In genomic region chr11:75557142-75557541, GRCm38 (mm10) we compare ENCODE assay signal across 30 mouse cellular contexts. TPM values are rescaled to one million over a fixed set of nuclear protein-coding genes. Genes with fewer than 3 reads are reported as not detected.
DNase-seq lines count a peak whose midpoint lies in the region; ATAC-seq and TF ChIP-seq lines count a peak whose summit lies in the region.
"Had no signal": no experiment of that assay in that cellular context is flagged by ENCODE, and none has a peak within 500 bp of the region (broad histone marks: within the 10 kb centered on the region; RNA-seq: fewer than 3 reads in every experiment).

No protein-coding gene starts in this region.

- H3K9me3 ChIP-seq in heart, embryonic 10.5 days, result no peaks in the 10 kb centered on the region
- H3K9me3 ChIP-seq in heart, embryonic 11.5 days (replicated peaks; ENCODE audit: control insufficient read depth, low read length), result no peaks in the 10 kb centered on the region
- H3K9me3 ChIP-seq in kidney, postnatal 0 days (replicated peaks; ENCODE audit: low read length), result no peaks in the 10 kb centered on the region
- H3K9me3 ChIP-seq in kidney, embryonic 14.5 days (ENCODE audit: control insufficient read depth, low read length), result no peaks in the 10 kb centered on the region
- no peaks in the 10 kb centered on the region for H3K9me3 ChIP-seq in ES-Bruce4 (replicated peaks; ENCODE audit: control insufficient read depth, insufficient read depth, low read length, poor library complexity, severe bottlenecking)
- H3K9me3 ChIP-seq: embryonic facial prominence, embryonic 15.5 days; heart, embryonic 13.5 days; hindbrain, embryonic 12.5 days; neural tube, embryonic 15.5 days had no signal

- peak overlapping the region; percentile 39; the same call in 1 of the 2 replicates for H3K27ac ChIP-seq in heart, embryonic 10.5 days
- no peak overlapping the region for H3K27ac ChIP-seq in heart, embryonic 11.5 days (ENCODE audit: low read depth, low read length)
- 0 out of 2 replicates have a peak overlapping the region, but pooled peaks have one; percentile 19 for H3K27ac ChIP-seq in kidney, postnatal 0 days
- H3K27ac ChIP-seq in kidney, embryonic 14.5 days (ENCODE audit: low read depth, low read length), result no peak overlapping the region
- peak overlapping the region; percentile 23; the same call in 1 of the 2 replicates for H3K27ac ChIP-seq in ES-Bruce4 (ENCODE audit: insufficient read depth, low read length)
- H3K27ac ChIP-seq: embryonic facial prominence, embryonic 15.5 days; forebrain, embryonic 13.5 days; heart, embryonic 13.5 days; hindbrain, embryonic 12.5 days; liver, embryonic 14.5 days; macrophage; neural tube, embryonic 15.5 days had no signal

- H3K27me3 ChIP-seq in heart, embryonic 10.5 days (ENCODE audit: insufficient read depth, poor library complexity, severe bottlenecking), result peaks cover 6% of the 10 kb centered on the region; the same call in 1 of the 2 replicates
- no peaks in the 10 kb centered on the region for H3K27me3 ChIP-seq in heart, embryonic 11.5 days (ENCODE audit: control insufficient read depth, insufficient read depth, low read length)
- H3K27me3 ChIP-seq in kidney, postnatal 0 days (ENCODE audit: insufficient read depth, low read length), result no peaks in the 10 kb centered on the region
- no peaks in the 10 kb centered on the region for H3K27me3 ChIP-seq in kidney, embryonic 14.5 days (ENCODE audit: control insufficient read depth, insufficient read depth, low read length)
- no peaks in the 10 kb centered on the region for H3K27me3 ChIP-seq in ES-Bruce4 (ENCODE audit: control insufficient read depth, insufficient read depth, low read length, poor library complexity, severe bottlenecking)
- H3K27me3 ChIP-seq: embryonic facial prominence, embryonic 15.5 days; forebrain, embryonic 13.5 days; hindbrain, embryonic 12.5 days; neural tube, embryonic 15.5 days; Patski had no signal

- DNase-seq in heart, embryonic 10.5 days (ENCODE audit: low spot score), result no peak
- no peak for DNase-seq in kidney, postnatal 0 days (ENCODE audit: low spot score)
- peak; percentile 41 for DNase-seq in R1 (ENCODE audit: low read depth, low spot score)
- DNase-seq in right cerebral cortex, adult 2 months (ENCODE audit: low spot score in 2 of 2), result no peak
- DNase-seq: adrenal gland, postnatal 25 days; cerebellum, adult 11-12 months; cerebellum, postnatal 10 days; gastrocnemius, postnatal 25 days; heart, adult 18-20 months; heart, postnatal 10 days; layer of hippocampus, adult 9-11 months; liver; lung, adult 2 months; lung, postnatal 10 days; midbrain, embryonic 14.5 days; right cerebral cortex, adult 18-20 months; right cerebral cortex, postnatal 4 days had no signal

- TF ChIP-seq EP300 in ES-Bruce4 (IDR thresholded peaks at IDR 0.05; ENCODE audit: insufficient read depth, low read depth, low read length), result no peak

- no peak for ATAC-seq in heart, embryonic 11.5 days (replicated peaks; ENCODE audit: insufficient number of reproducible peaks, low FRiP score, low TSS enrichment)
- 0 out of 2 replicates have a peak, but pooled peaks have one; percentile 25 for ATAC-seq in kidney, postnatal 0 days (replicated peaks; ENCODE audit: low FRiP score, low read depth)
- ATAC-seq in kidney, embryonic 14.5 days (ENCODE audit: low FRiP score, low TSS enrichment), result no peak
- ATAC-seq: CD4-positive, CD25-positive, alpha-beta regulatory T cell, adult 4 months; forebrain, embryonic 13.5 days; intestine, embryonic 16.5 days; Patski had no signal

- H3K4me1 ChIP-seq in heart, embryonic 10.5 days, result peaks cover 23% of the 10 kb centered on the region
- peaks cover 1% of the 10 kb centered on the region for H3K4me1 ChIP-seq in heart, embryonic 11.5 days (ENCODE audit: control insufficient read depth, insufficient read depth, low read length)
- 0 out of 2 replicates have a peak, but pooled peaks cover 2% of the 10 kb centered on the region for H3K4me1 ChIP-seq in kidney, postnatal 0 days (replicated peaks; ENCODE audit: insufficient read depth, low read length)
- H3K4me1 ChIP-seq in kidney, embryonic 14.5 days (ENCODE audit: control insufficient read depth, insufficient read depth, low read length), result peaks cover 10% of the 10 kb centered on the region
- H3K4me1 ChIP-seq in ES-Bruce4 (ENCODE audit: control insufficient read depth, insufficient read depth, low read length), result peaks cover 4% of the 10 kb centered on the region

- TF ChIP-seq CTCF in kidney, postnatal 0 days (IDR thresholded peaks at IDR 0.05; ENCODE audit: low read depth), result no peak
- TF ChIP-seq CTCF in ES-Bruce4 (IDR thresholded peaks at IDR 0.05; ENCODE audit: low read depth, low read length), result no peak

- H3K4me2 ChIP-seq in heart, embryonic 11.5 days, result no peak overlapping the region
- H3K4me2 ChIP-seq in kidney, postnatal 0 days (ENCODE audit: low read length), result no peak overlapping the region
- no peak overlapping the region for H3K4me2 ChIP-seq in kidney, embryonic 14.5 days (replicated peaks; ENCODE audit: low read depth, low read length)
- H3K4me2 ChIP-seq: embryonic facial prominence, embryonic 15.5 days; forebrain, embryonic 13.5 days; heart, embryonic 13.5 days; hindbrain, embryonic 12.5 days; neural tube, embryonic 15.5 days had no signal

- TF ChIP-seq POLR2A in ES-Bruce4 (IDR thresholded peaks at IDR 0.05; ENCODE audit: insufficient read depth, low read length), result no peak

- no peak overlapping the region for H3K4me3 ChIP-seq in heart, embryonic 10.5 days
- no peak overlapping the region for H3K4me3 ChIP-seq in heart, embryonic 11.5 days (ENCODE audit: low read depth, low read length)
- H3K4me3 ChIP-seq in kidney, postnatal 0 days (replicated peaks; ENCODE audit: low read depth, low read length), result no peak overlapping the region
- no peak overlapping the region for H3K4me3 ChIP-seq in kidney, embryonic 14.5 days (ENCODE audit: low read length)
- no peak overlapping the region for H3K4me3 ChIP-seq in ES-Bruce4 (ENCODE audit: low read depth, low read length)
- H3K4me3 ChIP-seq: embryonic facial prominence, embryonic 15.5 days; forebrain, embryonic 13.5 days; heart, embryonic 13.5 days; hindbrain, embryonic 12.5 days; neural tube, embryonic 15.5 days had no signal

- 81% methylated on average over 6 of the region's 6 CpGs for WGBS in heart, embryonic 10.5 days
- 74% methylated on average over 6 of the region's 6 CpGs for WGBS in heart, embryonic 11.5 days (ENCODE audit: insufficient replicate concordance)
- 69% methylated on average over 6 of the region's 6 CpGs for WGBS in kidney, postnatal 0 days
- WGBS in kidney, embryonic 14.5 days, result 84% methylated on average over 6 of the region's 6 CpGs

- H3K9ac ChIP-seq in heart, embryonic 11.5 days (ENCODE audit: low read depth, low read length), result no peak overlapping the region
- no peak overlapping the region for H3K9ac ChIP-seq in kidney, postnatal 0 days (ENCODE audit: low read depth, low read length)
- H3K9ac ChIP-seq in kidney, embryonic 14.5 days (ENCODE audit: low read depth, low read length), result no peak overlapping the region
- peak overlapping the region; percentile 14; the same call in 1 of the 2 replicates for H3K9ac ChIP-seq in ES-Bruce4 (ENCODE audit: low read depth, poor library complexity, severe bottlenecking)
- H3K9ac ChIP-seq: embryonic facial prominence, embryonic 15.5 days; forebrain, embryonic 13.5 days; heart, embryonic 13.5 days; hindbrain, embryonic 12.5 days; liver, embryonic 14.5 days; neural tube, embryonic 15.5 days had no signal

- peaks cover 11% of the 10 kb centered on the region; the same call in 1 of the 2 replicates for H3K36me3 ChIP-seq in heart, embryonic 10.5 days
- H3K36me3 ChIP-seq in heart, embryonic 11.5 days (ENCODE audit: control insufficient read depth, insufficient read depth, low read length), result peaks cover 2% of the 10 kb centered on the region; the same call in 1 of the 2 replicates
- H3K36me3 ChIP-seq in kidney, postnatal 0 days (ENCODE audit: insufficient read depth, low read length), result no peaks in the 10 kb centered on the region
- no peaks in the 10 kb centered on the region; the same call in 1 of the 2 replicates for H3K36me3 ChIP-seq in kidney, embryonic 14.5 days (ENCODE audit: control insufficient read depth, insufficient read depth, low read length)
- no peaks in the 10 kb centered on the region for H3K36me3 ChIP-seq in ES-Bruce4 (ENCODE audit: control insufficient read depth, insufficient read depth, low read length, poor library complexity, severe bottlenecking)
- H3K36me3 ChIP-seq: embryonic facial prominence, embryonic 15.5 days; heart, embryonic 13.5 days had no signal

RNA-seq across cellular contexts. Expression of gene Slc43a2, which starts 25.6 kb away (rescaled TPM):
- 5.5 and 6.4 TPM in 2 replicates for polyA plus RNA-seq in heart, embryonic 10.5 days (2016; fragmentation: Nextera tagmentation; extraction: Ambion mirVana)
- 2.7 and 4.2 TPM in 2 replicates for polyA plus RNA-seq in heart, embryonic 11.5 days (2014; fragmentation: Nextera tagmentation; extraction: Ambion mirVana)
- polyA plus RNA-seq in kidney, postnatal 0 days (2015; fragmentation: Nextera tagmentation; extraction: Ambion mirVana), result 16.6 and 19.1 TPM in 2 replicates
- 3.5 and 6.0 TPM in 2 replicates for polyA plus RNA-seq in kidney, embryonic 14.5 days (2014; fragmentation: Nextera tagmentation; extraction: Ambion mirVana)
- polyA plus RNA-seq in ES-Bruce4 (2011; ENCODE audit: insufficient read depth, insufficient read length, low read depth, missing spikeins), result 11.3 and 17.5 TPM in 2 replicates

RNA-seq across cellular contexts. Expression of gene Pitpna, which starts 30.8 kb away (rescaled TPM):
- 56.1 and 80.1 TPM in 2 replicates for polyA plus RNA-seq in heart, embryonic 10.5 days (2016; fragmentation: Nextera tagmentation; extraction: Ambion mirVana)
- 57.1 and 59.7 TPM in 2 replicates for polyA plus RNA-seq in heart, embryonic 11.5 days (2014; fragmentation: Nextera tagmentation; extraction: Ambion mirVana)
- 68.9 and 69.8 TPM in 2 replicates for polyA plus RNA-seq in kidney, postnatal 0 days (2015; fragmentation: Nextera tagmentation; extraction: Ambion mirVana)
- 78.2 and 99.5 TPM in 2 replicates for polyA plus RNA-seq in kidney, embryonic 14.5 days (2014; fragmentation: Nextera tagmentation; extraction: Ambion mirVana)
- polyA plus RNA-seq in ES-Bruce4 (2011; ENCODE audit: insufficient read depth, insufficient read length, low read depth, missing spikeins), result 70.5 and 71.4 TPM in 2 replicates

RNA-seq across cellular contexts. Expression of gene Scarf1, which starts 43.8 kb away (rescaled TPM):
- 13.6 and 15.8 TPM in 2 replicates for polyA plus RNA-seq in heart, embryonic 10.5 days (2016; fragmentation: Nextera tagmentation; extraction: Ambion mirVana)
- 7.6 and 8.7 TPM in 2 replicates for polyA plus RNA-seq in heart, embryonic 11.5 days (2014; fragmentation: Nextera tagmentation; extraction: Ambion mirVana)
- polyA plus RNA-seq in kidney, postnatal 0 days (2015; fragmentation: Nextera tagmentation; extraction: Ambion mirVana), result 13.6 and 14.4 TPM in 2 replicates
- 10.0 TPM in 2 replicates for polyA plus RNA-seq in kidney, embryonic 14.5 days (2014; fragmentation: Nextera tagmentation; extraction: Ambion mirVana)
- polyA plus RNA-seq in ES-Bruce4 (2011; ENCODE audit: insufficient read depth, insufficient read length, low read depth, missing spikeins), result 0.76 and 1.0 TPM in 2 replicates

RNA-seq across cellular contexts. Expression of gene Rilp, which starts 47.2 kb away (rescaled TPM):
- polyA plus RNA-seq in heart, embryonic 10.5 days (2016; fragmentation: Nextera tagmentation; extraction: Ambion mirVana), result 0.76 and 0.78 TPM in 2 replicates
- polyA plus RNA-seq in heart, embryonic 11.5 days (2014; fragmentation: Nextera tagmentation; extraction: Ambion mirVana), result 0.94 and 2.0 TPM in 2 replicates
- 4.2 and 4.5 TPM in 2 replicates for polyA plus RNA-seq in kidney, postnatal 0 days (2015; fragmentation: Nextera tagmentation; extraction: Ambion mirVana)
- 0.51 and 0.97 TPM in 2 replicates for polyA plus RNA-seq in kidney, embryonic 14.5 days (2014; fragmentation: Nextera tagmentation; extraction: Ambion mirVana)
- not detected in 2 replicates for polyA plus RNA-seq in ES-Bruce4 (2011; ENCODE audit: insufficient read depth, insufficient read length, low read depth, missing spikeins)

Comparison
In these comparisons a context has a peak if more than half of its experiments do, and no peak if none do; other contexts are left out.
1. H3K27ac ChIP-seq: peak in heart, embryonic 10.5 days (single experiment), kidney, postnatal 0 days (single experiment) and ES-Bruce4 (single experiment); none in heart, embryonic 11.5 days (single experiment) and kidney, embryonic 14.5 days (single experiment).